Mouse (Mus musculus) limb, embryonic 14.5 days (tissue): ENCODE results near the gene Crhbp. TPM values are rescaled to one million over a fixed set of nuclear protein-coding genes. Genes with fewer than 3 reads are reported as not detected.

ENCODE experiments used
- ATAC-seq: fragments of 200-750 bp; cut with Nextera tagmentation; 2 replicates; pipeline ENCODE4 v1.8.0; 2017; ENCODE audit warnings: low read depth, moderate number of reproducible peaks, moderate TSS enrichment; ENCODE audit not compliant: low FRiP score
- DNase-seq: peaks from one replicate; pipeline ENCODE4 v3.0.0-alpha.2; 2015; ENCODE audit warnings: low spot score
- H3K27ac ChIP-seq: fragments of 300-500 bp; sonication (generic); replicated peaks from 2 replicates; pipeline ENCODE4 v1.5.1; 2014; ENCODE audit warnings: low read depth, mild to moderate bottlenecking, low read length, moderate library complexity, mixed read lengths
- H3K27me3 ChIP-seq: fragments of 300-500 bp; sonication (generic); 2 replicates; pipeline ENCODE4 v1.6.1; 2014; ENCODE audit warnings: low read length, mixed read lengths; ENCODE audit not compliant: control insufficient read depth, insufficient read depth
- H3K36me3 ChIP-seq: fragments of 300-500 bp; sonication (generic); 2 replicates; pipeline ENCODE4 v1.6.1; 2014; ENCODE audit warnings: mild to moderate bottlenecking, low read length, moderate library complexity, mixed read lengths; ENCODE audit not compliant: control insufficient read depth, insufficient read depth
- H3K4me1 ChIP-seq: fragments of 300-500 bp; sonication (generic); 2 replicates; pipeline ENCODE4 v1.6.1; 2014; ENCODE audit warnings: antibody characterized with exemption, low read length, mixed read lengths; ENCODE audit not compliant: control insufficient read depth, insufficient read depth
- H3K4me2 ChIP-seq: fragments of 300-500 bp; sonication (generic); replicated peaks from 2 replicates; pipeline ENCODE4 v1.6.1; 2014; ENCODE audit warnings: low read depth, mild to moderate bottlenecking, low read length, moderate library complexity; ENCODE audit not compliant: severe bottlenecking
- H3K4me3 ChIP-seq: fragments of 300-500 bp; sonication (generic); replicated peaks from 2 replicates; pipeline ENCODE4 v1.5.1; 2014; ENCODE audit warnings: low read length
- H3K9ac ChIP-seq: fragments of 300-500 bp; sonication (generic); 2 replicates; pipeline ENCODE4 v1.6.1; 2014; ENCODE audit warnings: mild to moderate bottlenecking, low read depth, low read length, moderate library complexity; ENCODE audit not compliant: severe bottlenecking
- H3K9me3 ChIP-seq: fragments of 300-500 bp; sonication (generic); 2 replicates; pipeline ENCODE4 v1.6.1; 2016; ENCODE audit warnings: low read length; ENCODE audit not compliant: control insufficient read depth
- POLR2A ChIP-seq: fragments of 200-500 bp; IDR thresholded peaks from 2 replicates; pipeline ENCODE4 v1.8.0; 2012; ENCODE audit warnings: inconsistent platforms, mild to moderate bottlenecking, moderate library complexity, borderline replicate concordance; ENCODE audit not compliant: insufficient read depth, insufficient read length; ENCODE audit errors: extremely low read depth
- WGBS: fragments of 180-500 bp; shearing (Covaris S2); extraction: QIAGEN DNeasy Blood & Tissue Kit; methylation state at CpG from one replicate; pipeline ENCODE4 v1.1.7; 2014; 5-methylcytosine and 5-hydroxymethylcytosine counted together
- polyA plus RNA-seq, 2 experiments: library from polyadenylated mRNA; depleted of rRNA in 1 of 2; stranded (reverse) in 1 of 2; unstranded in 1 of 2; fragments of >200 nt; fragmentation: Nextera tagmentation in 1 of 2; extraction: Ambion mirVana in 1 of 2; gene quantifications; 2 replicates each; pipeline versions ENCODE4 v1.2.1 to v1.2.3; 2012 to 2014

Crhbp gene
- polyA plus RNA-seq, 2 experiments, result 0.20 to 0.32 TPM

DNA sequence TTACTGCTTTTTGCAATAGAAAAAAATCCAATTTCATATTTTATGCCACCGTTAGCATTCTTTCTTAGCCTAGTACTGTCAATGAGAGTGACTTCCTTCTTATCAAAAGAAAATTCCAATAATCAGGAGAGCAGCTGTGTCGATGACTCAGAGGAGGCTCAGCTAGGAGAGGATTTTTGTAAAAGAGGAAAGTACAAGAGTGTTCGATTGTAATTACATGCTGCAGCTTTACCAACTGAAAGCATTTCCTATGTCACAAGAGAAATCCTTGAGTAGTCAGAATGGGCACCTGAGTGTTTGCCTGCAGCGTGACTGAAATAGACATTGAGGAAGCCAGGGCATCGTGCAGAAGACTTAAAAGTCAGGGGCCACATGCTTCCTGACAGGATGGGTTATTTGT, 5.2 kb downstream of the Crhbp start:
- peaks cover 20% of the 10 kb centered on the region; the same call in 1 of the 2 replicates for H3K27me3 ChIP-seq
- H3K9ac ChIP-seq, result no peak overlapping the region
- 79% methylated on average over 5 of the region's 5 CpGs for WGBS
- H3K4me3 ChIP-seq, result no peak overlapping the region
- DNase-seq (no peak), ATAC-seq (no peak)
- no peaks in the 10 kb centered on the region for H3K4me1 ChIP-seq
- no peak overlapping the region for H3K27ac ChIP-seq
- no peak for TF ChIP-seq POLR2A
- no peaks in the 10 kb centered on the region for H3K9me3 ChIP-seq
- H3K36me3 ChIP-seq, result no peaks in the 10 kb centered on the region
- no peak overlapping the region for H3K4me2 ChIP-seq

DNA sequence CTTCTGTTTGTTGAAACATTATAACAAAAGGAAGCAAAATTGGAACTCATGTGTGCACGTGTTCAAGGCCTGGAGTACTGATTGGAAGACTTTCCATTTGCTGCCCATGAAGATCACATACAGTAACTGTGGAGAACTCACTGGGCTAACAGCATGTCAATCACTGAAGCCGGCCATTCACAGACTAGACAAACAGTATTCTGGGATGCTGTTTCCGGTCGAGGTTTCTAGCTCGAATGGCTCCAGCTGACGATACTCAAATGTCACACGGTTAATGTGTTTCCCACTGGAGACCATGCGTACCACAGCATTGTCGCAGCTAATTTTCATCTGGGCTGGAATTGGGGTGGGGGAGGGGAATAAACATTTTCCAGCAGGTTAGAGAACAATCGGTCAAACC, 13.0 kb downstream of the Crhbp start:
- Histone ChIP-seq H3K4me1 (no peaks in the 10 kb centered on the region), H3K36me3 (no peaks in the 10 kb centered on the region), H3K27me3 (no peaks in the 10 kb centered on the region), H3K27ac (no peak overlapping the region), H3K4me3 (no peak overlapping the region), H3K9ac (no peak overlapping the region), H3K9me3 (no peaks in the 10 kb centered on the region), H3K4me2 (no peak overlapping the region)
- TF ChIP-seq POLR2A, result no peak
- WGBS, result 80% methylated on average over 10 of the region's 10 CpGs
- DNase-seq (no peak), ATAC-seq (no peak)

- Histone ChIP-seq H3K9ac (no peak overlapping the region), H3K27me3 (no peaks in the 10 kb centered on the region), H3K27ac (no peak overlapping the region), H3K4me1 (no peaks in the 10 kb centered on the region), H3K9me3 (no peaks in the 10 kb centered on the region), H3K36me3 (no peaks in the 10 kb centered on the region), H3K4me3 (no peak overlapping the region), H3K4me2 (no peak overlapping the region)
- DNase-seq, result no peak
- 87% methylated on average over 3 of the region's 3 CpGs for WGBS
- ATAC-seq, result no peak
- TF ChIP-seq POLR2A, result no peak
Observed at GRCm38 (mm10) chr13:95427499-95427898, 17.2 kb downstream of the Crhbp start.

- DNase-seq (no peak), ATAC-seq (no peak)
- Histone ChIP-seq H3K4me1 (no peaks in the 10 kb centered on the region), H3K27me3 (no peaks in the 10 kb centered on the region), H3K4me3 (no peak overlapping the region), H3K27ac (no peak overlapping the region), H3K36me3 (no peaks in the 10 kb centered on the region), H3K4me2 (no peak overlapping the region), H3K9me3 (no peaks in the 10 kb centered on the region), H3K9ac (no peak overlapping the region)
- no peak for TF ChIP-seq POLR2A
- WGBS, result 74% methylated on average over 6 of the region's 6 CpGs
Observed at GRCm38 (mm10) chr13:95426421-95426820, 18.3 kb downstream of the Crhbp start.

GRCm38 (mm10) chr13:95425484-95425883, 19.2 kb downstream of the Crhbp start:
- no peak for TF ChIP-seq POLR2A
- H3K4me1 ChIP-seq, result no peaks in the 10 kb centered on the region
- no peak overlapping the region for H3K4me3 ChIP-seq
- H3K27ac ChIP-seq, result no peak overlapping the region
- DNase-seq, result no peak
- H3K9me3 ChIP-seq, result no peaks in the 10 kb centered on the region
- no peaks in the 10 kb centered on the region for H3K36me3 ChIP-seq
- ATAC-seq, result no peak
- no peaks in the 10 kb centered on the region for H3K27me3 ChIP-seq
- H3K9ac ChIP-seq, result no peak overlapping the region
- 54% methylated on average over 6 of the region's 6 CpGs for WGBS
- H3K4me2 ChIP-seq, result no peak overlapping the region

GRCm38 (mm10) chr13:95424932-95425331, 19.8 kb downstream of the Crhbp start:
- no peak overlapping the region for H3K27ac ChIP-seq
- ATAC-seq, result no peak
- H3K27me3 ChIP-seq, result no peaks in the 10 kb centered on the region
- H3K4me2 ChIP-seq, result no peak overlapping the region
- no peak overlapping the region for H3K4me3 ChIP-seq
- H3K4me1 ChIP-seq, result no peaks in the 10 kb centered on the region
- H3K9ac ChIP-seq, result no peak overlapping the region
- WGBS, result 75% methylated on average over 7 of the region's 7 CpGs
- no peaks in the 10 kb centered on the region for H3K36me3 ChIP-seq
- TF ChIP-seq POLR2A, result no peak
- no peaks in the 10 kb centered on the region for H3K9me3 ChIP-seq
- DNase-seq, result no peak
